Mouse (Mus musculus): ENCODE data around the gene Kcnh7.

GRCm38 (mm10) chr2:62670301-62670700, 513.8 kb downstream of the Kcnh7 start:
- no peak for TF ChIP-seq CTCF (IDR thresholded peaks at IDR 0.05; ENCODE audit: control insufficient read depth, insufficient read depth, insufficient read length)
- TF ChIP-seq USF1 (IDR thresholded peaks at IDR 0.05; ENCODE audit: low read depth): no peak

Measured in C2C12 (cell line).